Mouse (Mus musculus): ENCODE data around the gene Cmah. TPM values are rescaled to one million over a fixed set of nuclear protein-coding genes. Genes with fewer than 3 reads are reported as not detected.

Gene Cmah
- polyA plus RNA-seq, 1 experiment from 2014 or later: 0.39 TPM

DNA sequence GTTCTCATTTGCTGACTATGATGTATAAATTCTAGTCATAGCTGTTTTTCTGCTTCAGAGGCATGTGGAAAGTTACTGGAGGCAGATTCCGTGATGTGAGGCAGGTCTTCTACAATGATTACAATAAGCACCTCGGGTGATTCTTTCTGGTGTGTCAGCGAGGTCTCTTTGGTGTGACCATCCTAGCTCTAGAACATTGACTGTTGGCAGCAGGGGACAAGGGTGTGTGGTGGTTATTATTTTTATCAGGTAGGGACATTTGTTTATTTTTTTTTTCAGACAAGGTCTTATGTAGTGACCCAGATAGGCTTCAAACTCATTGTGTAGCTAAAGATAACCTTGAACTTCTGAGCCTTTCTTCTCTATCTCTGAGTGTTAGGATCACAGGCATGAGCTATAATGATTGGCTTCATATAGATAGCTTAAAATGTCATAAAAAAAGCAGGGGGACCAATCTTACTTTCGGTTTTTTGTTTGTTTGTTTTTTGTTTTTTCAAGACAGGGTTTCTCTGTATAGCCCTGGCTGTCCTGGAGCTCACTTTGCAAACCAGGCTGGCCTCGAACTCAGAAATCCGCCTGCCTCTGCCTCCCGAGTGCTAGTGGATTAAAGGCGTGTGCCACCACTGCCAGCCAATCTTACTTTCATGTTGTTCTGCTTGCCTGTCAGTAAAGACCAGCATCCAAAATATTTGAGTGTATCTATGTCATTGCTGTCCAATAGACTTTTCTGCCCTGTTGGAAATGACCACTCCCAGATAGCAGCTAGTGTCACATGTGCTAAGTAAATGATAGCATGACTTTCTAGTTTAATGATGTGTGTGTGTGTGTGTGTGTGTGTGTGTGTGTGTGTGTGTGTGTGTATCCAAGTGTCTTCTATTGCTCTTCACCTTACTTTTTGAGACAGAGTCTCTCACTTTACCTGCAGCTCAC lies 15.9 kb upstream of the Cmah start:
- Histone ChIP-seq H3K27me3 (ENCODE audit: control insufficient read depth, insufficient read depth, low read depth, low read length) (no peaks in the 10 kb centered on the region), H3K4me1 (replicated peaks; ENCODE audit: control insufficient read depth, insufficient read depth, low read length) (no peaks in the 10 kb centered on the region), H3K4me2 (ENCODE audit: low read depth, low read length) (no peak overlapping the region), H3K27ac (ENCODE audit: low read length) (no peak overlapping the region), H3K9me3 (ENCODE audit: control insufficient read depth, low read length) (no peaks in the 10 kb centered on the region), H3K36me3 (ENCODE audit: control insufficient read depth, insufficient read depth, low read length) (no peaks in the 10 kb centered on the region), H3K4me3 (ENCODE audit: low read length) (no peak overlapping the region), H3K9ac (ENCODE audit: low read length) (no peak overlapping the region)
- ATAC-seq (ENCODE audit: low read depth): no peak
- 71% methylated on average over 8 of the region's 8 CpGs for WGBS

DNA sequence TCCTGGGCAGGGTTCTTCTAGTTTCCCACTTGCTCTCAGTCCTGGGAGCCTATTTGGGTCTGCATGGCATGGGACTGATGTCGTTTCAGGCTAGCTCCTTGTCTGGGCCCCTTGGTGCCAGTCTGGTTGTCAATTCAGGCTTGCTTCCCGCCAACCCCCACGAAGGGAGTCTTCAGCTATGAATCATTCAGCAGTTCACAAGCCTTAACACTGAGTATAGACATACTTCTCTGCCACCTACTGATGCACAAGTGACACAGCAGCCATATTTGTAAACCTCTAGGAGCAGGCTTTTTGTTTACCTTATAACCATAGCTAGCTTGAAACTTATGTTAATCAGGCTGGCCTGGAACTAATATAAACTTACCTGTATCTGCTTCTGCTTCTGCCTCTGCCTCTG lies 10.6 kb upstream of the Cmah start:
- H3K4me3 ChIP-seq (ENCODE audit: low read length): no peak overlapping the region
- H3K27me3 ChIP-seq (ENCODE audit: control insufficient read depth, insufficient read depth, low read depth, low read length): no peaks in the 10 kb centered on the region
- H3K36me3 ChIP-seq (ENCODE audit: control insufficient read depth, insufficient read depth, low read length): no peaks in the 10 kb centered on the region
- ATAC-seq (ENCODE audit: low read depth): no peak
- no peak overlapping the region for H3K4me2 ChIP-seq (ENCODE audit: low read depth, low read length)
- no peak overlapping the region for H3K27ac ChIP-seq (ENCODE audit: low read length)
- no peaks in the 10 kb centered on the region for H3K9me3 ChIP-seq (ENCODE audit: control insufficient read depth, low read length)
- no peaks in the 10 kb centered on the region for H3K4me1 ChIP-seq (replicated peaks; ENCODE audit: control insufficient read depth, insufficient read depth, low read length)
- no peak overlapping the region for H3K9ac ChIP-seq (ENCODE audit: low read length)
- WGBS: 69% methylated on average over 3 of the region's 3 CpGs

DNA sequence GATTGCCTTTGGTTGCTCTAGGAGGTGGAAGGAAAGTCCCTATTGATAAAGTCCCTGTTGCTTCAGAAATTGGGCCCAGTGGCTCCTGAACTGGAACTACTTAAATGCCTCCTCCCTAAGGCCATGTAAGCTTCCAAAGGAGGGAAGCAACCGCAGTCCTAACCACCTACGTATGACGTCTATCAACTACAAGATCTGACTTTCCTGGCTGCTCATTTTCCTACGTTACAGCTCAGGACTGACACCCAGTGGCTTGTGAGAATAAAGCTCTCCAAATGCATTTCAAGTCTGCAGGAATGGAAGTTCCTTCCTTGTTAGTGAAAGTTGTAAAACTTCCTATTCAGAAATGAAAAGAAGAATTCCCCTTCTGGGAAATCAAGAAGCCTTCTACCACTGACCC lies 8.6 kb upstream of the Cmah start:
- no peak for ATAC-seq (ENCODE audit: low read depth)
- no peak overlapping the region for H3K27ac ChIP-seq (ENCODE audit: low read length)
- H3K4me3 ChIP-seq (ENCODE audit: low read length): no peak overlapping the region
- no peak overlapping the region for H3K4me2 ChIP-seq (ENCODE audit: low read depth, low read length)
- no peaks in the 10 kb centered on the region for H3K4me1 ChIP-seq (replicated peaks; ENCODE audit: control insufficient read depth, insufficient read depth, low read length)
- H3K36me3 ChIP-seq (ENCODE audit: control insufficient read depth, insufficient read depth, low read length): no peaks in the 10 kb centered on the region
- 11% methylated on average over 4 of the region's 4 CpGs for WGBS
- H3K9ac ChIP-seq (ENCODE audit: low read length): no peak overlapping the region
- no peaks in the 10 kb centered on the region for H3K9me3 ChIP-seq (ENCODE audit: control insufficient read depth, low read length)
- no peaks in the 10 kb centered on the region for H3K27me3 ChIP-seq (ENCODE audit: control insufficient read depth, insufficient read depth, low read depth, low read length)

DNA sequence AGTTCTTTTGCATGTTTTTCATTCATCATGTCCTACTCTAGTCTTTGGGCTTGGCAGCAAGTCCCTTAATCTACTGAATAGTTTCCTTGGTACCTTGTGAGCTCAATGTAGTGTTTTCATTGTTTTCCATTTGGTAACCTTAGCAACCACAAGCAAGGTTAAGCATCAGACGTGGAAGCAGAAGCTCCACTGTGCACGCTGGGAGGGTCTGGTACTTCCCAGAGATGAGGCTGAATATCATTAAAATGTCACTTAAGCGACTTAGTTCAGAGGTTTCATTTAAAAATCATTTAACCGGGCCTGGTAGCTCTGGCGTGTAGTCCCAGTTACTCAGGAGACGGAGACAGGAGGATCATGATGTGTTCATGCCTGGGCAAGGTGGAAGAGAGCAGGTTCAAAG lies 5.9 kb upstream of the Cmah start:
- H3K27me3 ChIP-seq (ENCODE audit: control insufficient read depth, insufficient read depth, low read depth, low read length): no peaks in the 10 kb centered on the region
- H3K4me2 ChIP-seq (ENCODE audit: low read depth, low read length): no peak overlapping the region
- H3K9me3 ChIP-seq (ENCODE audit: control insufficient read depth, low read length): no peaks in the 10 kb centered on the region
- H3K9ac ChIP-seq (ENCODE audit: low read length): no peak overlapping the region
- no peaks in the 10 kb centered on the region for H3K4me1 ChIP-seq (replicated peaks; ENCODE audit: control insufficient read depth, insufficient read depth, low read length)
- H3K36me3 ChIP-seq (ENCODE audit: control insufficient read depth, insufficient read depth, low read length): no peaks in the 10 kb centered on the region
- no peak for ATAC-seq (ENCODE audit: low read depth)
- no peak overlapping the region for H3K27ac ChIP-seq (ENCODE audit: low read length)
- no peak overlapping the region for H3K4me3 ChIP-seq (ENCODE audit: low read length)
- WGBS: 71% methylated on average over 6 of the region's 6 CpGs

DNA sequence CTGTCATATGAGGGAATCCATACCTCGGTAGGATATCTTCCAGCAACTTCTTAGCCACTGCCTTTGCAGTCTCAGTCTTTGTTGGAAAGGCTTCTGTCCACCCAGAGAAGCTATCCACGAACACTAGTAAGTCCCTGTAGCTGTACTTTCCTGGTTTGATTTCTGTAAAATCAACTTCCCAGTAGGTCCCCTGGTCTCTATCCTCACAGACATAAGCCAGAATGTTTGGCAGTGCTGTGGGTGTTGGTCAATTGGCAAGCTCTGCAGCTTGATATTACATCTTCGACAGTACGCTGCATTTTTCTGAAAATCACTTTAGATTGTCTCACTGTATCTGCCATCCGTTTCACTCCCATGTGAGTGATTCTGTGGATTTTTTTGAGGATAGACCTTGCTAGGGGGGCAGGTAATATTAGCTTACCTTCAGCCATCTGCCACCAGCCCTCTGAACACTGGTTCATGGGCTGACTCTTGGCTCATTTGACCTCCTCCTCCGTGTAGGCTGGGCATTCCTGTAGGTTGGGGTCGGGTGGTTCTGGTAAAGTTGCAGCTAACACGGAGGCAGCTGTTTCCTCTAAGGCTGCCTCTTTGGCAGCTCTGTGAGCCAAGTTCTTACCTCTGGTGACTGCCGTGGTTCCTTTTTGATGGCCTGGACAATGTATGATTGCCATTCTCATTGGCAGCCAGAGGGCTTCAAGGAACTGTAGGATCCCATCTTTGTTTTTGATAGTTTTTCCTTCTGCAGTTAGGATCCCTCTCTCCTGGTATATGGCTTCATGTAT lies 1.0 kb downstream of the Cmah start:
- ATAC-seq (ENCODE audit: low read depth): no peak
- H3K4me1 ChIP-seq (replicated peaks; ENCODE audit: control insufficient read depth, insufficient read depth, low read length): no peaks in the 10 kb centered on the region
- no peaks in the 10 kb centered on the region for H3K36me3 ChIP-seq (ENCODE audit: control insufficient read depth, insufficient read depth, low read length)
- H3K9ac ChIP-seq (ENCODE audit: low read length): no peak overlapping the region
- no peak overlapping the region for H3K27ac ChIP-seq (ENCODE audit: low read length)
- no peak overlapping the region for H3K4me3 ChIP-seq (ENCODE audit: low read length)
- no peaks in the 10 kb centered on the region for H3K9me3 ChIP-seq (ENCODE audit: control insufficient read depth, low read length)
- WGBS: 72% methylated on average over 9 of the region's 9 CpGs
- no peaks in the 10 kb centered on the region for H3K27me3 ChIP-seq (ENCODE audit: control insufficient read depth, insufficient read depth, low read depth, low read length)
- no peak overlapping the region for H3K4me2 ChIP-seq (ENCODE audit: low read depth, low read length)

DNA sequence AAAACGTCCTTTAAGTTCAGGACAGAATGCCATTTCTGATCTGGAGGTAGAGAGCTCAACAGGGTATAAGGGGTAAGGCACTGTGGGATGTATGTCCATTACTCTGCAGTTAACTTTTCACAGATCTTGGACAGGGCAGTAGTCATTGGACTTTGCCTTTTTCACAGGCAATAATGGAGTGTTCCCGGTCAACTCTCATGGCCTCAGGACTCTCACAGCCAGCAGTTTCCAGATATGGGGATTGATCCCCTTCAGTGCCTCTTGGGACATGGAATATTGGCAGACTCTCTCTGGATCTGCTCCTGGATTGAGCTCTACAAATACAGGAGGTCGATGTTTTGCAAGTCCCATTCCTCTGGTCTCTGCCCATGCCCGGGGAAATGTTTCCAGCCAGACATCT lies 2.9 kb downstream of the Cmah start:
- ATAC-seq (ENCODE audit: low read depth): no peak
- WGBS: 72% methylated on average over 4 of the region's 4 CpGs
- no peak overlapping the region for H3K4me2 ChIP-seq (ENCODE audit: low read depth, low read length)

DNA sequence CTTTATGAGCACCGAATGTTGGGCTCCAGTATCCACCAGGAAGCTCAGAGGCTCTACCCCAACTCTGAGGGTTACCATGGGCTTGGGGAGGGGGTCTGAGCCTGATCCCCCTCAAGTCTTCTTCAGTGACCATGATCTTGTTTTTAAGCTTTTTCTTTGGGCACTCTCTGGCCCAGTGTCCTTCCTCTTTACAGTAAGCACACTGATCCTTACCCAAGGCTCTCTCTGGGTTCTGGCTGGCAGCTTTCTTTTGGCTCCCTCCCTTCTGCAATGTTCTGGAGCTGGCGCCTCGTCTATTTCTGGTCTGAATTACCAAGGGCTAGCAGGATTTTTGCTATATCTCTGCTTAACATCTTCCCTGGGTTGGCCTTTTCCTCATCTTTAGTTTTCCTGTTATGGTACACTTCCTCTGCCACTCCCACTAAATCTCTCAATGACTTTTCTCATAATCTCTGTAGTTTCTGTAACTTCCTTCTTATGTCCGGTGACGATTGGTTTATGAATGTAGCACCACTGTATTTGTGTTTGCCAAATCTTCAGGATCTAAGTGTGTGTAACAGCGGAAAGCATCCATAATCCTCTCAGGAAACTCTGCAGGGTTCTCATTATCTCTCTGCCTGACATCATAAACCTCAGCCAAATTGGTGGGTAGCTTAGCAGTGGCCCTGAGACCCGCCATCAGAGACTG lies 3.8 kb downstream of the Cmah start:
- no peak overlapping the region for H3K27ac ChIP-seq (ENCODE audit: low read length)
- H3K4me1 ChIP-seq (replicated peaks; ENCODE audit: control insufficient read depth, insufficient read depth, low read length): no peaks in the 10 kb centered on the region
- no peaks in the 10 kb centered on the region for H3K27me3 ChIP-seq (ENCODE audit: control insufficient read depth, insufficient read depth, low read depth, low read length)
- H3K9me3 ChIP-seq (ENCODE audit: control insufficient read depth, low read length): no peaks in the 10 kb centered on the region
- H3K4me2 ChIP-seq (ENCODE audit: low read depth, low read length): no peak overlapping the region
- H3K4me3 ChIP-seq (ENCODE audit: low read length): no peak overlapping the region
- 64% methylated on average over 7 of the region's 7 CpGs for WGBS
- ATAC-seq (ENCODE audit: low read depth): no peak
- no peaks in the 10 kb centered on the region for H3K36me3 ChIP-seq (ENCODE audit: control insufficient read depth, insufficient read depth, low read length)
- H3K9ac ChIP-seq (ENCODE audit: low read length): no peak overlapping the region

More for the DNA sequence above, 2.9 kb downstream of the Cmah start:
- Histone ChIP-seq H3K27me3 (ENCODE audit: control insufficient read depth, insufficient read depth, low read depth, low read length) (no peaks in the 10 kb centered on the region), H3K27ac (ENCODE audit: low read length) (no peak overlapping the region), H3K36me3 (ENCODE audit: control insufficient read depth, insufficient read depth, low read length) (no peaks in the 10 kb centered on the region), H3K9ac (ENCODE audit: low read length) (no peak overlapping the region), H3K9me3 (ENCODE audit: control insufficient read depth, low read length) (no peaks in the 10 kb centered on the region), H3K4me3 (ENCODE audit: low read length) (no peak overlapping the region), H3K4me1 (replicated peaks; ENCODE audit: control insufficient read depth, insufficient read depth, low read length) (no peaks in the 10 kb centered on the region)

DNA sequence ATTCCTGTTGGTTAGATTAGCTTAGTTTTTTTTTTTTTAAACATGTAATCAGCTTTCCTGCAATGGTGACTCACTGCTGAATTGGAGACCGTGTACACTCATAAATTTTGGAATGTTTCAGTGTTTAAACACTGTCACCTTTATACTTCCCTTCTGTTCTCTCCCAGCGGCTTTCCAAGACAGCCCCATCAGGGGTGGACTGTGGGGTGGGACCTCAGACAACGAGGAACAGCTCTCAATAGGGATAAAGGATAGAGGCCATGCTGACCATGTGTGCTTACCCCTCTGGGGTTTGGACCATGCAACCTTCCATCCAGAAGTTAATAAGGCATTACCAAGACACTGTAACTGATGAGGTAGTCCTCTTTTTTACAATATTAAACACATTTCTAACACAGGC lies 5.3 kb downstream of the Cmah start:
- H3K4me2 ChIP-seq (ENCODE audit: low read depth, low read length): no peak overlapping the region
- H3K9me3 ChIP-seq (ENCODE audit: control insufficient read depth, low read length): no peaks in the 10 kb centered on the region
- no peak overlapping the region for H3K9ac ChIP-seq (ENCODE audit: low read length)
- H3K27me3 ChIP-seq (ENCODE audit: control insufficient read depth, insufficient read depth, low read depth, low read length): no peaks in the 10 kb centered on the region
- no peak overlapping the region for H3K4me3 ChIP-seq (ENCODE audit: low read length)
- no peaks in the 10 kb centered on the region for H3K4me1 ChIP-seq (replicated peaks; ENCODE audit: control insufficient read depth, insufficient read depth, low read length)
- no peak for ATAC-seq (ENCODE audit: low read depth)
- WGBS: 27% methylated on average over 3 of the region's 3 CpGs
- H3K27ac ChIP-seq (ENCODE audit: low read length): no peak overlapping the region
- H3K36me3 ChIP-seq (ENCODE audit: control insufficient read depth, insufficient read depth, low read length): no peaks in the 10 kb centered on the region

DNA sequence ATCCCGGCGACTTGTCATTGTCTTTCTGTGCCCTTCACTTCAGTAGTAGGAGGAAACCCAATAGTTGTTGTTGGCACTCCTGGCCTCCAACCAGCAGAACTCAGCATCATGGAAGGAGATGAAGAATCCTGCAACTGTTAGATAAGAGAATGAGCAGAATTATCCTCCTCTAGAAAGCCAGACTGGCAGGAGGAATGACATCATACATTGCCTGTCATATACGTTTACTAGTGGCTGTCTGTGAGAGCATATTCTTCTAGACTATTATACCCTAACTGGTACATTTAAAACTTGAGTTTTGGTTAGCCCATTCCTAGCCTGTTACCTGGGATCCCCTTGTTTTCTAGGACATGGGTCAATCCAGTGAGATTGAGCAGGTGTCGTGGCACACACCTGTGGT lies 9.6 kb downstream of the Cmah start:
- H3K4me3 ChIP-seq (ENCODE audit: low read length): no peak overlapping the region

More for the DNA sequence above, 9.6 kb downstream of the Cmah start:
- Histone ChIP-seq H3K9me3 (ENCODE audit: control insufficient read depth, low read length) (no peaks in the 10 kb centered on the region), H3K4me1 (replicated peaks; ENCODE audit: control insufficient read depth, insufficient read depth, low read length) (peaks cover 7% of the 10 kb centered on the region), H3K27me3 (ENCODE audit: control insufficient read depth, insufficient read depth, low read depth, low read length) (no peaks in the 10 kb centered on the region; the same call in 1 of the 2 replicates), H3K36me3 (ENCODE audit: control insufficient read depth, insufficient read depth, low read length) (no peaks in the 10 kb centered on the region), H3K27ac (ENCODE audit: low read length) (no peak overlapping the region), H3K9ac (ENCODE audit: low read length) (no peak overlapping the region), H3K4me2 (ENCODE audit: low read depth, low read length) (no peak overlapping the region)
- WGBS: 73% methylated on average over 4 of the region's 4 CpGs
- ATAC-seq (ENCODE audit: low read depth): no peak
